Mouse (Mus musculus) thymus, adult 2 months (tissue): ENCODE measurements around the gene Hoxa5. TPM values are rescaled to one million over a fixed set of nuclear protein-coding genes. Genes with fewer than 3 reads are reported as not detected.

ENCODE experiments used
- DNase-seq: peaks from one replicate; pipeline ENCODE4 v3.0.0; 2021
- H3K27ac ChIP-seq: fragments of 200-500 bp; 2 replicates; pipeline ENCODE4 v1.5.1; 2012; ENCODE audit warnings: low read length, control low read depth; ENCODE audit not compliant: control insufficient read depth, insufficient read depth
- H3K27me3 ChIP-seq: fragments of 200-500 bp; 2 replicates; pipeline ENCODE4 v1.6.1; 2012; ENCODE audit warnings: mild to moderate bottlenecking, low read length, moderate library complexity, mixed read lengths; ENCODE audit not compliant: control insufficient read depth, insufficient read depth
- H3K36me3 ChIP-seq: fragments of 200-500 bp; 2 replicates; pipeline ENCODE4 v1.6.1; 2012; ENCODE audit warnings: mild to moderate bottlenecking, low read length, moderate library complexity; ENCODE audit not compliant: control insufficient read depth, insufficient read depth
- H3K4me1 ChIP-seq: fragments of 200-500 bp; replicated peaks from 2 replicates; pipeline ENCODE4 v1.6.1; 2012; ENCODE audit warnings: low read length; ENCODE audit not compliant: control insufficient read depth, insufficient read depth
- H3K4me3 ChIP-seq: fragments of 200-500 bp; 2 replicates; pipeline ENCODE4 v1.5.1; 2012; ENCODE audit warnings: mild to moderate bottlenecking, low read length, control low read depth, moderate library complexity; ENCODE audit not compliant: control insufficient read depth, insufficient read depth
- CTCF ChIP-seq: fragments of 200-500 bp; IDR thresholded peaks from 2 replicates; pipeline ENCODE4 v1.5.1; 2012; ENCODE audit warnings: mild to moderate bottlenecking, control low read depth, low read length, moderate library complexity, borderline replicate concordance; ENCODE audit not compliant: control insufficient read depth, poor library complexity, insufficient read depth; ENCODE audit errors: extremely low read depth
- POLR2A ChIP-seq: fragments of 200-500 bp; IDR thresholded peaks from 2 replicates; pipeline ENCODE4 v1.6.1; 2012; ENCODE audit warnings: mild to moderate bottlenecking, low read length, control low read depth, moderate library complexity; ENCODE audit not compliant: control insufficient read depth, poor library complexity, insufficient read depth; ENCODE audit errors: extremely low read depth
- WGBS: fragments of 180-500 bp; shearing (Covaris S2); methylation state at CpG from one replicate; pipeline ENCODE4 v1.1.7; 2018; 5-methylcytosine and 5-hydroxymethylcytosine counted together
- polyA plus RNA-seq: library from polyadenylated mRNA; depleted of rRNA; stranded (reverse); fragments of >200 nt; gene quantifications from 2 replicates; pipeline ENCODE4 v1.2.3, GENCODE M21; 2012

Hoxa5 gene
- polyA plus RNA-seq, 1 experiment: 1.1 TPM

DNA sequence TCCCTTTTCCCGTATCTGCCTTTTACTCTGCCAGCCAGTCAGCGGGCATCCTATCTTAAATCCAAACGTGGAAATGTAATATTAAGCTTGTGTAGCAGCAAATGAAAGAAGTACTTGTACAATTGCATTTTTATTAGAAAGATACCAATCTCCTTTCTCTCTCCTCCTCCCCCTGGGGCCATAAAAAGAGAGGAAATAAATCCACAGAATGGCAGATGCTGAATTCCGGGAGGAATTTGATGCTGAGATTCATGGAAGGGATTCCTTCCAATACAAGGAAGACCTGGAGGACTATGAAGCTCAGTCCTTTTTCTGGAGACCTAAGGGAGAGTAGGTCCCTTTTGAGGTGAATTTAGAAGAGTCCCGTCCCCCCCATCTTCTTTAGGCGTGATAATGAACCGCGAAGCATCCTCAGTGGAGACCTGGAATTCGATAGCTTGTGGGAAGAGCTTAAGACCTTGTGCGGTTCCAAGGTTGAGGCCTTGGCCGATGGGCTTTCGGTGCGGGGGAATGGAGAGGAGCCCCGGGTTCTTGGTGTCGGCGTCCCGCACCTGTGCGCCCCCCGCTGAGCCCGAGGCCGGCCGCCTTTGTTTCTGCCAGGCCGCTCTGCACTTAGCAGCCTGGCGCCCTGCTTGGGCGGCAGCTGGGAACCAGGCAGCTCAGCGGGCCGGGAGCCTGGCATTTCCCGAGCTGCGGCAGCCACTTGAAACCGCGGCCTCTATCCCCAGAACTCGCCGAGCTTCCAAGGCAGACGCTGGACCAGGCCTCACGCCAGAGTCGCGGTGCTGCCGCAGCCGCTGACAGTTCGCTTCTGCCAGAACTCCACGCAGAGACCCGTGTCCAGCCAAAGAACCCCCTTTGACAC lies 36.0 kb downstream of the Hoxa5 start:
- Histone ChIP-seq H3K4me3 (no peak overlapping the region), H3K36me3 (no peaks in the 10 kb centered on the region), H3K27ac (no peak overlapping the region), H3K27me3 (peaks cover 2% of the 10 kb centered on the region), H3K4me1 (no peaks in the 10 kb centered on the region)
- TF ChIP-seq POLR2A (no peak), CTCF (no peak)
- 92% methylated on average over 42 of the region's 42 CpGs for WGBS
- DNase-seq: no peak

DNA sequence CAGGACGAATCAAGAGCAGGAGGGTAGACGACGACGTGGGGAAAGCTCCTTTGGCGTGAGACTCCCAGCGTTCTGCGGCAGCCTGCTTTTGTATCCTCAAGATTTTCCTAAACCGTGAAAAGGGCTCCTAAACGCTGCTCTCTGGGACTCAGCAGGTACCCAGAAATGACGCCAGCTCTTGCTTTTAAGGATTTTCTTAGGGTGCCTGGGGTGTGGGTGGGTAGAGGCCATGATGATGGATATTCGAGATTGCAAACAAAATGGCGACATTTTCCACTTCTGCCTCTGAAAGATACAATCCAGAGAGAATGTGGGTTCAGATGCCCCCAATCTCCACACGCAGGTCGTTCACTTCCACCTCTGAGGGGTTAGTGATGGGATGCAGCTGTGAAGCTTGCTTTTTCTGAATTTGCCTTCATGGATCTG lies 36.6 kb downstream of the Hoxa5 start:
- DNase-seq: no peak
- no peak for TF ChIP-seq CTCF
- no peak for TF ChIP-seq POLR2A
- Histone ChIP-seq H3K4me3 (no peak overlapping the region), H3K27me3 (peaks cover 4% of the 10 kb centered on the region), H3K4me1 (no peaks in the 10 kb centered on the region), H3K36me3 (no peaks in the 10 kb centered on the region), H3K27ac (peak overlapping the region; percentile 51; the same call in 1 of the 2 replicates)
- 95% methylated on average over 14 of the region's 14 CpGs for WGBS

DNA sequence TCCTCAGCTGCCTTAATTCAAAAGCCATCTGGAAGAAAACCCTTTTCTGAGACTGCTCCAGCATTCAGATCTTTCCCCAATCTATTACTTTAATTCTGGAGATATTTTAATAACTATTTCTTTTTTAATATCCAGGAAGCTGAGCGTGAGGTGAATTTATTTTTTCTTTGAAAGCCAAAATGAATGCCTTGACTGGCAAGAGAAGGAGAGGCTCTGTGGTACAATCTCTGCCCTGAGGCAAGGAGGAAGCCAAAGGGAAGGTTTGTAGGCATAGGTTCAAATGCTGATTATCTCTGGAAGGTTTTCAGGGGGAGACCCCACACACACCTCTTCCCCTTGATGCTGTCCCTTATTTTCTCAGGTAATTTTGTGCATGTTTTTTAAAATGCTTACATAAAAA lies 37.2 kb downstream of the Hoxa5 start:
- Histone ChIP-seq H3K36me3 (no peaks in the 10 kb centered on the region), H3K4me1 (no peaks in the 10 kb centered on the region), H3K27me3 (peaks cover 5% of the 10 kb centered on the region), H3K4me3 (no peak overlapping the region), H3K27ac (no peak overlapping the region)
- TF ChIP-seq POLR2A: no peak
- TF ChIP-seq CTCF: no peak
- 96% methylated on average over 1 of the region's 1 CpGs for WGBS
- no peak for DNase-seq

DNA sequence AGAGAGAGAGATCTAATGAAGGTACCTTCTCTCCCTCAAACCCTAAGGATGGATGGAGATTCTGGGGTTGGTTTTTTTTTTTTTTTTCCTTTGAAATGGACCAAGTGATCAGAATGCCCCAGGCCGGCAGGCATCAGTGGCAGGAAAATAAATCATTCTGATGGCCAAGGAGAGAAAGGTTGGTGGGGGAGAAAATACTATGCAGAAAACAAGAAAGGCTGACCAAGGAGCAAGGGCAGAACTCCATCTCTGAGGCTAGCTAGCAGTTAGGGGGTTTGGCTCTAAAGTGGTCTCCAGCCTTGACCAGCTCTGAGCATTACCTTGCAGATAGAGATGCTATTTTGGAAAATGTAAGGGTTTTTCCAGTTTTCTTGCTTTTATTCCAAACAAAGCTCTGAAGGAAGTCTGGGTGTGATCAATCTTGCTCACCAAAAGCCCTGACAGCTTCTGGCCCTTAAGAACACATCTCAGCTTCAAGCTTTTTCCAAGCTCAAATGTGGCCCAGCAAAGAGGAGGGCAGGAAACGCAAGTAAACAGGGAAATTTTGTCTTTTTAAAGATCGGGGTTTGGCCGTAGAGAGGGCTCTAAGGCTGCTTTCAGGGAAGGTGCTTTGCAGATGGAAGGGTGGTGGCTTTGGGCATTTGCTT lies 37.8 kb downstream of the Hoxa5 start:
- H3K4me3 ChIP-seq: no peak overlapping the region
- no peaks in the 10 kb centered on the region for H3K4me1 ChIP-seq
- peaks cover 5% of the 10 kb centered on the region for H3K27me3 ChIP-seq
- 87% methylated on average over 4 of the region's 4 CpGs for WGBS
- TF ChIP-seq CTCF (no peak), POLR2A (no peak)
- no peak overlapping the region for H3K27ac ChIP-seq
- H3K36me3 ChIP-seq: no peaks in the 10 kb centered on the region
- DNase-seq: no peak

DNA sequence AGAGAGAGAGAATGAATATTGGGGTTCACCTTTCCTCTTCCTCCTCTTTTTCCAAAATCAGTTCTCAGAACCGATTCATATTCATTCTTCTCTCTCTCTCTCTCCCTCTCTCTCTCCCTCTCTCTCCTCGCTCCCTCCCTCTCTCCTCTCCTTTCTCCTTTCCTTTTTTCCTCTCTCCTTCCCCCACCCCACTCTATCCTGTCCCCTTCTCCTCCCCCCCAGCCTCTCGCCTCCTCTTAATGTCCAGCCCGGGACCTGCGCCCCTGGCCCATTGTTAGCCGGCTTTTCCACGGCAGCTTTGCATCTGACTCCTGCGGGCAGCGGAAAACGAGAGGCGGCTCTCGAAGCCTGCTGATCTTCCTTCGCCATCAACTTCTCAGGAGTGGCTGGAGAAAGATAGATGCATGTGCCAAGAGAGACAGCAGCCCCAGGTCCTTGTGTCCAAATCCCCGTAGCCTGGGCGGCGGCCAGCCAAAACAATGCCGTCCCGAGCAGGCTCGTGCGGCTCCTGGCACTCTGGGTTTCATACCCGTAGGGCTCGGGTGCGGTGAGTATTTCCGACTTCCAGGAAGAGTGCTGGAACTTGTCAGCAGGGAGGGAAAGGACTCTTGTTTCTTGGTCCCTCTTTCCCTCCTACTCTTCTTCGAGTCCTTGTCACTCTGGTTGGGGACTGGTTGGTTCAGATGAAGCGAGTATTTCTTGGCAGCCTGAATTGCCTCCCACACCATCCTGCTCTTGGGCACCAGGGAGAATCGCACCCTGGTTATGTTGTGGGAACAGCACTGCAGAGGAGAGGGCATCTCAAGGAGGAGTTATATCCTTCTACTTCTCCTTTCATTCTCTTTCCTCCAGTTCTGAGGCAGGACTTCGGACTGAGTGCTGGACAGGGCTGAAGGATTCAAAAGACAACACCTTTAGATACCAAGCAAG lies 38.7 kb downstream of the Hoxa5 start:
- 86% methylated on average over 28 of the region's 28 CpGs for WGBS
- TF ChIP-seq CTCF (no peak), POLR2A (no peak)
- no peak for DNase-seq
- peaks cover 5% of the 10 kb centered on the region for H3K27me3 ChIP-seq
- H3K27ac ChIP-seq: no peak overlapping the region; the same call in 1 of the 2 replicates
- H3K4me1 ChIP-seq: no peaks in the 10 kb centered on the region
- H3K36me3 ChIP-seq: no peaks in the 10 kb centered on the region
- no peak overlapping the region for H3K4me3 ChIP-seq

DNA sequence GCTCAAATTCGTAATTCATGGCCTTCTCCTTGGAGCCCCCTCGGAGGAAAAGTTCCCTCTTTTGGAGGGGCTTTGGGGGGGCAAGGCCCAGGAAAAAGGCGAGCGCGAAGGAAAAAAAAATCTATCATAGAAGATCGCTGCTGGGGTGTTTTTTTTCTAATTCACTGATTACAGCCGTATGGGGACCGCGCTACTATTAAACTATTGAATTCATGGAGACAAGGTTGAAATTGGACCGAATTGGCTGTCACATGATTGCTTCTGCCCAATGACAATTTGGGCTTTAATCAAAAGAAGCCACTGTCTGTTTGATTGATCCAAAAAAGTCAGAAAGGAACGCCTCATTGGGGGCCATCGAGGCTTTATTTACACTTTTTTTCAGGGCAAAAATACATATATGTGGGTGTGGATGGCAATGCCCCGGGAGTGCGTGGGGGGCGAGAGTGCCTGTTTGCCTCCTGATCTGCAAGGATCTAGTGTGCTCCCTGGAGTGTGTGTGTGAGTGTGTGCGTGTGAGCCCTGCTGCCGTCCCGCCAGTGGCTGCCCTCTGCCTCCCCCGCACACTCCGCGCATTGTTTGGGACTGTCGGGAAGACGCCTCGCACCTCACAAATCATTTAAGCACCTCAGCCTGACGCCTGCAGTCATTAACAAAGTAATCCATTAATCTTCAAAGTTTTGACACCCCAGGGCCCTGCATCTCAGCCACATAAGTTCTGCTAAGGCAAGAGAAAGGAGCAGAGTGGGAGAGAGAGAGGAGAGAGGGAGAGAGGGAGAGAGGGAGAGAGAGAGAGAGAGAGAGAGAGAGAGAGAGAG lies 39.6 kb downstream of the Hoxa5 start, which contains the start of gene Hoxa2:
Gene Hoxa2, minus strand, starts transcription at position 206 of the 815 bp plus-strand sequence.
- Histone ChIP-seq H3K4me1 (peaks cover 2% of the 10 kb centered on the region; the same call in 1 of the 2 replicates), H3K36me3 (no peaks in the 10 kb centered on the region), H3K27ac (no peak within 1 kb of the TSS; the same call in 1 of the 2 replicates), H3K27me3 (peaks cover 5% of the 10 kb centered on the region), H3K4me3 (peak within 1 kb of the TSS; percentile 19; the same call in 1 of the 2 replicates)
- no peak for DNase-seq
- TF ChIP-seq CTCF: no peak
- no peak for TF ChIP-seq POLR2A
- WGBS: 39% methylated on average over 25 of the region's 25 CpGs
